Mouse (Mus musculus) CH12.LX (cell line): ENCODE results near the gene Ndufa6. TPM values are rescaled to one million over a fixed set of nuclear protein-coding genes. Genes with fewer than 3 reads are reported as not detected.
A peak's percentile ranks its signal among the peaks of the same experiment; 100 is the strongest.

ENCODE experiments used
- DNase-seq: peaks from one replicate; pipeline ENCODE4 v3.0.0-alpha.2; 2013; ENCODE audit errors: extremely low read depth
- H3K27ac ChIP-seq: 2 replicates; pipeline ENCODE4 v1.5.1; 2012; ENCODE audit warnings: low read depth, mild to moderate bottlenecking, control low read depth, moderate library complexity; ENCODE audit not compliant: insufficient read depth
- H3K27me3 ChIP-seq: replicated peaks from 2 replicates; pipeline ENCODE3; 2012; ENCODE audit warnings: inconsistent platforms
- H3K36me3 ChIP-seq, 2 experiments: replicated peaks in 1 of 2; 2 replicates each; pipeline versions ENCODE3 to v1.6.1; 2012; ENCODE audit warnings: inconsistent platforms in 1 of 2, low read length in 1 of 2, mild to moderate bottlenecking in 1 of 2, mixed read lengths in 1 of 2, moderate library complexity in 1 of 2; ENCODE audit not compliant: control insufficient read depth in 1 of 2, insufficient read depth in 1 of 2
- H3K4me1 ChIP-seq, 2 experiments: 2 replicates each; pipeline ENCODE4 v1.6.1; 2012; ENCODE audit warnings: inconsistent platforms in 1 of 2, moderate library complexity in 1 of 2; ENCODE audit not compliant: insufficient read depth in 2 of 2, control insufficient read depth in 1 of 2
- H3K4me2 ChIP-seq: 2 replicates; pipeline ENCODE4 v1.6.1; 2012; ENCODE audit warnings: low read depth, mild to moderate bottlenecking, control low read depth; ENCODE audit not compliant: poor library complexity, insufficient read depth, severe bottlenecking
- H3K4me3 ChIP-seq, 3 experiments: fragments of 150-350 bp in 1 of 3; sonication (generic) in 1 of 3; replicated peaks in 1 of 3; 2 replicates each; pipeline versions ENCODE3 to v1.5.1; 2011 to 2012; ENCODE audit warnings: low read depth in 2 of 3, low read length in 2 of 3, mild to moderate bottlenecking in 2 of 3, moderate library complexity in 2 of 3, control low read depth in 1 of 3, improper control_type of control experiment in 1 of 3, inconsistent platforms in 1 of 3, mixed read lengths in 1 of 3; ENCODE audit not compliant: poor library complexity in 1 of 3
- H3K79me2 ChIP-seq: replicated peaks from 2 replicates; pipeline ENCODE4 v1.6.1; 2012; ENCODE audit warnings: mild to moderate bottlenecking, moderate library complexity; ENCODE audit not compliant: control insufficient read depth, poor library complexity, insufficient read depth, severe bottlenecking; ENCODE audit errors: extremely low read depth
- H3K9ac ChIP-seq: 2 replicates; pipeline ENCODE4 v1.6.1; 2012; ENCODE audit warnings: low read depth, mild to moderate bottlenecking, control low read depth, moderate library complexity; ENCODE audit not compliant: insufficient read depth
- H3K9me3 ChIP-seq: replicated peaks from 2 replicates; pipeline ENCODE3; 2012; ENCODE audit warnings: low read length, inconsistent platforms, mixed read lengths
- BHLHE40 ChIP-seq: IDR thresholded peaks from 2 replicates; pipeline ENCODE4 v1.6.1; 2011; ENCODE audit warnings: mild to moderate bottlenecking, low read depth, low read length, improper control_type of control experiment
- CHD1 ChIP-seq: IDR thresholded peaks from 2 replicates; pipeline ENCODE4 v1.6.1; 2012; ENCODE audit warnings: low read depth, low read length, improper control_type of control experiment, inconsistent platforms
- CHD2 ChIP-seq: IDR thresholded peaks from 2 replicates; pipeline ENCODE4 v1.6.1; 2011; ENCODE audit warnings: low read length, improper control_type of control experiment
- CTCF ChIP-seq, 2 experiments: IDR thresholded peaks in 1 of 2; conservative IDR thresholded peaks in 1 of 2; 2 replicates each; pipeline ENCODE4 v1.5.1; 2011 to 2012; ENCODE audit warnings: low read depth in 2 of 2, low read length in 2 of 2, improper control_type of control experiment in 1 of 2, inconsistent platforms in 1 of 2, mild to moderate bottlenecking in 1 of 2, moderate library complexity in 1 of 2
- E2F4 ChIP-seq: IDR thresholded peaks from 2 replicates; pipeline ENCODE4 v1.6.1; 2011; ENCODE audit warnings: low read depth, low read length, improper control_type of control experiment; ENCODE audit not compliant: insufficient replicate concordance
- ELF1 ChIP-seq: IDR thresholded peaks from 2 replicates; pipeline ENCODE4 v1.6.1; 2014; ENCODE audit warnings: low read depth, mild to moderate bottlenecking, inconsistent platforms, low read length, improper control_type of control experiment
- EP300 ChIP-seq: IDR thresholded peaks from 2 replicates; pipeline ENCODE4 v1.6.1; 2011; ENCODE audit warnings: low read length, improper control_type of control experiment
- ETS1 ChIP-seq: conservative IDR thresholded peaks from 2 replicates; pipeline ENCODE4 v1.6.1; 2012; ENCODE audit warnings: low read depth, mild to moderate bottlenecking, inconsistent platforms, low read length, improper control_type of control experiment, moderate library complexity
- GABPA ChIP-seq: IDR thresholded peaks from 2 replicates; pipeline ENCODE4 v1.6.1; 2012; ENCODE audit warnings: low read depth, low read length, improper control_type of control experiment, inconsistent platforms; ENCODE audit not compliant: insufficient replicate concordance
- HCFC1 ChIP-seq: IDR thresholded peaks from 2 replicates; pipeline ENCODE4 v1.6.1; 2012; ENCODE audit warnings: low read depth, mild to moderate bottlenecking, inconsistent platforms, low read length, improper control_type of control experiment
- IRF4 ChIP-seq: IDR thresholded peaks from 2 replicates; pipeline ENCODE4 v1.6.1; 2014; ENCODE audit warnings: low read depth, mild to moderate bottlenecking, inconsistent platforms, low read length, improper control_type of control experiment
- JUN ChIP-seq: IDR thresholded peaks from 2 replicates; pipeline ENCODE4 v1.6.1; 2011; ENCODE audit warnings: low read depth, mild to moderate bottlenecking, low read length, improper control_type of control experiment, moderate library complexity; ENCODE audit not compliant: insufficient read depth
- JUND ChIP-seq: conservative IDR thresholded peaks from 2 replicates; pipeline ENCODE4 v1.6.1; 2011; ENCODE audit warnings: low read depth, low read length, improper control_type of control experiment
- KAT2A ChIP-seq: IDR thresholded peaks from 2 replicates; pipeline ENCODE4 v1.6.1; 2012; ENCODE audit warnings: low read length, improper control_type of control experiment, inconsistent platforms; ENCODE audit not compliant: insufficient replicate concordance
- MAX ChIP-seq: IDR thresholded peaks from 2 replicates; pipeline ENCODE4 v1.6.1; 2011; ENCODE audit warnings: low read length, improper control_type of control experiment
- MAZ ChIP-seq: IDR thresholded peaks from 2 replicates; pipeline ENCODE4 v1.6.1; 2012; ENCODE audit warnings: low read depth, mild to moderate bottlenecking, inconsistent platforms, low read length, improper control_type of control experiment, moderate library complexity
- MEF2A ChIP-seq: IDR thresholded peaks from 2 replicates; pipeline ENCODE4 v1.6.1; 2014; ENCODE audit warnings: low read depth, mild to moderate bottlenecking, inconsistent platforms, low read length, improper control_type of control experiment, borderline replicate concordance
- MXI1 ChIP-seq: IDR thresholded peaks from 2 replicates; pipeline ENCODE4 v1.6.1; 2011; ENCODE audit warnings: mild to moderate bottlenecking, low read depth, low read length, improper control_type of control experiment
- NELFE ChIP-seq: IDR thresholded peaks from 2 replicates; pipeline ENCODE4 v1.6.1; 2011; ENCODE audit warnings: low read depth, low read length, improper control_type of control experiment
- NRF1 ChIP-seq: IDR thresholded peaks from 2 replicates; pipeline ENCODE4 v1.6.1; 2014; ENCODE audit warnings: low read depth, mild to moderate bottlenecking, inconsistent platforms, low read length, improper control_type of control experiment, moderate library complexity
- POLR2A ChIP-seq: IDR thresholded peaks from 2 replicates; pipeline ENCODE4 v1.6.1; 2011; ENCODE audit warnings: low read depth, mild to moderate bottlenecking, improper control_type of control experiment, low read length
- POLR2AphosphoS2 ChIP-seq: IDR thresholded peaks from 2 replicates; pipeline ENCODE4 v1.6.1; 2011; ENCODE audit warnings: low read depth, low read length, improper control_type of control experiment
- RAD21 ChIP-seq: IDR thresholded peaks from 2 replicates; pipeline ENCODE4 v1.6.1; 2011; ENCODE audit warnings: low read depth, mild to moderate bottlenecking, low read length, improper control_type of control experiment, moderate library complexity
- SIN3A ChIP-seq: IDR thresholded peaks from 2 replicates; pipeline ENCODE4 v1.6.1; 2012; ENCODE audit warnings: low read length, improper control_type of control experiment, inconsistent platforms
- TBP ChIP-seq: conservative IDR thresholded peaks from 2 replicates; pipeline ENCODE4 v1.6.1; 2011; ENCODE audit warnings: low read depth, low read length, improper control_type of control experiment
- UBTF ChIP-seq: IDR thresholded peaks from 2 replicates; pipeline ENCODE4 v1.6.1; 2012; ENCODE audit warnings: low read depth, mild to moderate bottlenecking, inconsistent platforms, low read length, improper control_type of control experiment, moderate library complexity
- USF1 ChIP-seq: IDR thresholded peaks from 2 replicates; pipeline ENCODE4 v1.6.1; 2014; ENCODE audit warnings: low read depth, mild to moderate bottlenecking, inconsistent platforms, low read length, improper control_type of control experiment
- ZC3H11A ChIP-seq: IDR thresholded peaks from 2 replicates; pipeline ENCODE4 v1.6.1; 2012; ENCODE audit warnings: low read depth, mild to moderate bottlenecking, inconsistent platforms, low read length, improper control_type of control experiment
- ZMIZ1 ChIP-seq: IDR thresholded peaks from 2 replicates; pipeline ENCODE4 v1.6.1; 2012; ENCODE audit warnings: low read depth, mild to moderate bottlenecking, inconsistent platforms, low read length, improper control_type of control experiment
- ZNF384 ChIP-seq: IDR thresholded peaks from 2 replicates; pipeline ENCODE4 v1.6.1; 2012; ENCODE audit warnings: low read depth, low read length, improper control_type of control experiment, inconsistent platforms
- dilution Hi-C: fragments of 300-500 bp; cut with MboI; formaldehyde crosslinking; loops from 2 replicates; pipeline ENCODE4 v1.14.3; 2020; ENCODE audit warnings: low sequenced_read_pairs; ENCODE audit not compliant: extremely low pct_unique_long_range_greater_than_20kb, extremely low pct_ligation_motif_present
- in situ Hi-C: fragments of 300-500 bp; cut with MboI; formaldehyde crosslinking; loops from 3 replicates; pipeline ENCODE4 v1.14.3; 2019; ENCODE audit warnings: low sequenced_read_pairs, low pct_ligation_motif_present, low pct_unique_long_range_greater_than_20kb, mixed read lengths
- polyA plus RNA-seq: library from polyadenylated mRNA; unstranded; fragments of >175 nt; gene quantifications from 2 replicates; pipeline ENCODE4 v1.2.1, GENCODE M21; 2012; ENCODE audit warnings: low read depth; ENCODE audit not compliant: insufficient read length
- total RNA-seq, 2 experiments: library from RNA; depleted of rRNA; stranded (reverse); fragments of 300-350 nt in 1 of 2; fragments of >200 nt in 1 of 2; gene quantifications; 2 replicates each; pipeline ENCODE4 v1.2.3; 2012 to 2014

Gene Ndufa6
- total and polyA plus RNA-seq, 3 experiments = 87.3 to 279 (median 222) TPM

DNA sequence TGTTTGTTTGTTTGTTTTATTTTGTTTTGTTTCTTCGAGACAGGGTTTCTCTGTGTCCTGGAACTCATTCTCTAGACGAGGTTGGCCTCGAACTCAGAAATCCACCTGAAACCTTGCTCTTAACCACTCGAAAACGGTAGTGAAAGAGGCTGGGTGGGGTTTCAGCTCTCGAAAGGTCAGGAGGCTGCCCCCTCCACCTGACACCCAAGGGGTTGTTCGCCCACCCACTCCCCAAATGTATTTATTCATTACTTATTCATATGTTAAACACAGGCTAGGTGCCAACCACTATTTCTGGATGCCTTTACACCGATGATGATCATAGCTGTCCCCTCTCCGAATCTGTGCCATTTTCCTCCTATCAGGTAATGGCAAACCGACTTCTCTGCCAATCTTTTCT lies 15.0 kb downstream of the Ndufa6 start:
- peaks cover 27% of the 10 kb centered on the region for H3K27me3 ChIP-seq
- TF ChIP-seq ZNF384 (no peak), ZC3H11A (no peak), BHLHE40 (no peak), ELF1 (no peak), NRF1 (no peak), RAD21 (no peak), MXI1 (no peak), GABPA (no peak), EP300 (no peak), CHD1 (no peak), TBP (no peak), HCFC1 (no peak), POLR2A (no peak), MEF2A (no peak), ETS1 (no peak), E2F4 (no peak), MAX (no peak)
- no peaks in the 10 kb centered on the region for H3K79me2 ChIP-seq
- no peak for DNase-seq
- 0 out of 2 replicates have a peak overlapping the region, but pooled peaks have one; percentile 1 for H3K9ac ChIP-seq
- H3K4me1 ChIP-seq = peaks cover 4 to 9% of the 10 kb centered on the region in 2 experiments; a peak in 3 of 4 replicates
- H3K36me3 ChIP-seq = peaks cover 22 to 30% of the 10 kb centered on the region in 2 experiments
- peak overlapping the region; percentile 79 for H3K4me2 ChIP-seq
- peak overlapping the region; percentile 34 to 78 (median 71) for H3K4me3 ChIP-seq
- H3K27ac ChIP-seq = no peak overlapping the region
- in situ Hi-C loops (no loop called here), dilution Hi-C loops (no loop called here)
- H3K9me3 ChIP-seq = no peaks in the 10 kb centered on the region

GRCm38 (mm10) chr15:82338593-82339112 lies 15.5 kb downstream of the Ndufa6 start, which contains the start of the genes Naga, Pheta2 and Smdt1:
Naga (minus strand) TSS chr15:82338925.
Pheta2 (plus strand) TSS chr15:82338942.
Smdt1 (plus strand) TSS chr15:82338959.
- Histone ChIP-seq H3K4me3 (peak within 1 kb of the TSS; percentile 71 to 98 (median 78)), H3K4me2 (peak within 1 kb of the TSS; percentile 93), H3K9me3 (no peaks in the 10 kb centered on the region), H3K27ac (no peak within 1 kb of the TSS), H3K36me3 (peaks cover 25 to 34% of the 10 kb centered on the region in 2 experiments), H3K9ac (peak within 1 kb of the TSS; percentile 89), H3K4me1 (peaks cover 4 to 9% of the 10 kb centered on the region in 2 experiments; a peak in 3 of 4 replicates), H3K27me3 (peaks cover 25% of the 10 kb centered on the region), H3K79me2 (no peaks in the 10 kb centered on the region)
- in situ Hi-C loops (no loop called here), dilution Hi-C loops (no loop called here)
- peak; percentile 94 for DNase-seq
- no peak for TF ChIP-seq USF1
- TF ChIP-seq SIN3A = no peak
- peak; percentile 55; the same call in 1 of the 2 replicates for TF ChIP-seq ELF1
- no peak for TF ChIP-seq ZC3H11A
- no peak for TF ChIP-seq POLR2AphosphoS2
- no peak; the same call in 1 of the 2 replicates for TF ChIP-seq MAZ
- TF ChIP-seq POLR2A = peak; percentile 74
- TF ChIP-seq MXI1 = peak; percentile 80
- TF ChIP-seq KAT2A = no peak
- TF ChIP-seq HCFC1 = peak; percentile 9; the same call in 1 of the 2 replicates
- TF ChIP-seq BHLHE40 = peak; percentile 83
- TF ChIP-seq CTCF (conservative IDR thresholded peaks at IDR 0.05 in 1 of 2, IDR thresholded peaks at IDR 0.05 in 1 of 2; ENCODE audit: low read depth in 2 of 2, low read length in 2 of 2) = no peak
- TF ChIP-seq NRF1 = peak; percentile 60; the same call in 1 of the 2 replicates
- peak; percentile 46; the same call in 1 of the 2 replicates for TF ChIP-seq MAX
- no peak for TF ChIP-seq MEF2A
- TF ChIP-seq IRF4 = 0 out of 2 replicates have a peak, but pooled peaks have one; percentile 13
- TF ChIP-seq NELFE = peak; percentile 72
- 0 out of 2 replicates have a peak, but pooled peaks have one; percentile 34 for TF ChIP-seq TBP
- no peak for TF ChIP-seq CHD1
- no peak for TF ChIP-seq ETS1
- TF ChIP-seq ZMIZ1 = peak; percentile 28; the same call in 1 of the 2 replicates
- no peak for TF ChIP-seq JUN
- TF ChIP-seq CHD2 = no peak
- TF ChIP-seq JUND = no peak
- TF ChIP-seq UBTF = no peak
